Mouse (Mus musculus) CH12.LX (cell line): ENCODE results near the gene Nos1. TPM values are rescaled to one million over a fixed set of nuclear protein-coding genes. Genes with fewer than 3 reads are reported as not detected.

ENCODE experiments used
- DNase-seq: peaks from one replicate; pipeline ENCODE4 v3.0.0-alpha.2; 2013; ENCODE audit errors: extremely low read depth
- H3K27ac ChIP-seq: 2 replicates; pipeline ENCODE4 v1.5.1; 2012; ENCODE audit warnings: low read depth, mild to moderate bottlenecking, control low read depth, moderate library complexity; ENCODE audit not compliant: insufficient read depth
- H3K27me3 ChIP-seq: replicated peaks from 2 replicates; pipeline ENCODE3; 2012; ENCODE audit warnings: inconsistent platforms
- H3K36me3 ChIP-seq, 2 experiments: replicated peaks in 1 of 2; 2 replicates each; pipeline versions ENCODE3 to v1.6.1; 2012; ENCODE audit warnings: inconsistent platforms in 1 of 2, low read length in 1 of 2, mild to moderate bottlenecking in 1 of 2, mixed read lengths in 1 of 2, moderate library complexity in 1 of 2; ENCODE audit not compliant: control insufficient read depth in 1 of 2, insufficient read depth in 1 of 2
- H3K4me1 ChIP-seq, 2 experiments: 2 replicates each; pipeline ENCODE4 v1.6.1; 2012; ENCODE audit warnings: inconsistent platforms in 1 of 2, moderate library complexity in 1 of 2; ENCODE audit not compliant: insufficient read depth in 2 of 2, control insufficient read depth in 1 of 2
- H3K4me2 ChIP-seq: 2 replicates; pipeline ENCODE4 v1.6.1; 2012; ENCODE audit warnings: low read depth, mild to moderate bottlenecking, control low read depth; ENCODE audit not compliant: poor library complexity, insufficient read depth, severe bottlenecking
- H3K4me3 ChIP-seq, 3 experiments: fragments of 150-350 bp in 1 of 3; sonication (generic) in 1 of 3; replicated peaks in 1 of 3; 2 replicates each; pipeline versions ENCODE3 to v1.5.1; 2011 to 2012; ENCODE audit warnings: low read depth in 2 of 3, low read length in 2 of 3, mild to moderate bottlenecking in 2 of 3, moderate library complexity in 2 of 3, control low read depth in 1 of 3, improper control_type of control experiment in 1 of 3, inconsistent platforms in 1 of 3, mixed read lengths in 1 of 3; ENCODE audit not compliant: poor library complexity in 1 of 3
- H3K79me2 ChIP-seq: replicated peaks from 2 replicates; pipeline ENCODE4 v1.6.1; 2012; ENCODE audit warnings: mild to moderate bottlenecking, moderate library complexity; ENCODE audit not compliant: control insufficient read depth, poor library complexity, insufficient read depth, severe bottlenecking; ENCODE audit errors: extremely low read depth
- H3K9ac ChIP-seq: 2 replicates; pipeline ENCODE4 v1.6.1; 2012; ENCODE audit warnings: low read depth, mild to moderate bottlenecking, control low read depth, moderate library complexity; ENCODE audit not compliant: insufficient read depth
- H3K9me3 ChIP-seq: replicated peaks from 2 replicates; pipeline ENCODE3; 2012; ENCODE audit warnings: low read length, inconsistent platforms, mixed read lengths
- BHLHE40 ChIP-seq: IDR thresholded peaks from 2 replicates; pipeline ENCODE4 v1.6.1; 2011; ENCODE audit warnings: mild to moderate bottlenecking, low read depth, low read length, improper control_type of control experiment
- CHD1 ChIP-seq: IDR thresholded peaks from 2 replicates; pipeline ENCODE4 v1.6.1; 2012; ENCODE audit warnings: low read depth, low read length, improper control_type of control experiment, inconsistent platforms
- CHD2 ChIP-seq: IDR thresholded peaks from 2 replicates; pipeline ENCODE4 v1.6.1; 2011; ENCODE audit warnings: low read length, improper control_type of control experiment
- CTCF ChIP-seq, 2 experiments: IDR thresholded peaks in 1 of 2; conservative IDR thresholded peaks in 1 of 2; 2 replicates each; pipeline ENCODE4 v1.5.1; 2011 to 2012; ENCODE audit warnings: low read depth in 2 of 2, low read length in 2 of 2, improper control_type of control experiment in 1 of 2, inconsistent platforms in 1 of 2, mild to moderate bottlenecking in 1 of 2, moderate library complexity in 1 of 2
- E2F4 ChIP-seq: IDR thresholded peaks from 2 replicates; pipeline ENCODE4 v1.6.1; 2011; ENCODE audit warnings: low read depth, low read length, improper control_type of control experiment; ENCODE audit not compliant: insufficient replicate concordance
- ELF1 ChIP-seq: IDR thresholded peaks from 2 replicates; pipeline ENCODE4 v1.6.1; 2014; ENCODE audit warnings: low read depth, mild to moderate bottlenecking, inconsistent platforms, low read length, improper control_type of control experiment
- EP300 ChIP-seq: IDR thresholded peaks from 2 replicates; pipeline ENCODE4 v1.6.1; 2011; ENCODE audit warnings: low read length, improper control_type of control experiment
- GABPA ChIP-seq: IDR thresholded peaks from 2 replicates; pipeline ENCODE4 v1.6.1; 2012; ENCODE audit warnings: low read depth, low read length, improper control_type of control experiment, inconsistent platforms; ENCODE audit not compliant: insufficient replicate concordance
- HCFC1 ChIP-seq: IDR thresholded peaks from 2 replicates; pipeline ENCODE4 v1.6.1; 2012; ENCODE audit warnings: low read depth, mild to moderate bottlenecking, inconsistent platforms, low read length, improper control_type of control experiment
- IRF4 ChIP-seq: IDR thresholded peaks from 2 replicates; pipeline ENCODE4 v1.6.1; 2014; ENCODE audit warnings: low read depth, mild to moderate bottlenecking, inconsistent platforms, low read length, improper control_type of control experiment
- JUN ChIP-seq: IDR thresholded peaks from 2 replicates; pipeline ENCODE4 v1.6.1; 2011; ENCODE audit warnings: low read depth, mild to moderate bottlenecking, low read length, improper control_type of control experiment, moderate library complexity; ENCODE audit not compliant: insufficient read depth
- JUND ChIP-seq: conservative IDR thresholded peaks from 2 replicates; pipeline ENCODE4 v1.6.1; 2011; ENCODE audit warnings: low read depth, low read length, improper control_type of control experiment
- KAT2A ChIP-seq: IDR thresholded peaks from 2 replicates; pipeline ENCODE4 v1.6.1; 2012; ENCODE audit warnings: low read length, improper control_type of control experiment, inconsistent platforms; ENCODE audit not compliant: insufficient replicate concordance
- MAFK ChIP-seq: IDR thresholded peaks from 2 replicates; pipeline ENCODE4 v1.6.1; 2011; ENCODE audit warnings: low read length, improper control_type of control experiment; ENCODE audit not compliant: insufficient replicate concordance
- MAX ChIP-seq: IDR thresholded peaks from 2 replicates; pipeline ENCODE4 v1.6.1; 2011; ENCODE audit warnings: low read length, improper control_type of control experiment
- MAZ ChIP-seq: IDR thresholded peaks from 2 replicates; pipeline ENCODE4 v1.6.1; 2012; ENCODE audit warnings: low read depth, mild to moderate bottlenecking, inconsistent platforms, low read length, improper control_type of control experiment, moderate library complexity
- MEF2A ChIP-seq: IDR thresholded peaks from 2 replicates; pipeline ENCODE4 v1.6.1; 2014; ENCODE audit warnings: low read depth, mild to moderate bottlenecking, inconsistent platforms, low read length, improper control_type of control experiment, borderline replicate concordance
- MXI1 ChIP-seq: IDR thresholded peaks from 2 replicates; pipeline ENCODE4 v1.6.1; 2011; ENCODE audit warnings: mild to moderate bottlenecking, low read depth, low read length, improper control_type of control experiment
- NELFE ChIP-seq: IDR thresholded peaks from 2 replicates; pipeline ENCODE4 v1.6.1; 2011; ENCODE audit warnings: low read depth, low read length, improper control_type of control experiment
- NRF1 ChIP-seq: IDR thresholded peaks from 2 replicates; pipeline ENCODE4 v1.6.1; 2014; ENCODE audit warnings: low read depth, mild to moderate bottlenecking, inconsistent platforms, low read length, improper control_type of control experiment, moderate library complexity
- PAX5 ChIP-seq: IDR thresholded peaks from 2 replicates; pipeline ENCODE4 v1.6.1; 2012; ENCODE audit warnings: low read length, inconsistent platforms, mixed read lengths
- POLR2A ChIP-seq: IDR thresholded peaks from 2 replicates; pipeline ENCODE4 v1.6.1; 2011; ENCODE audit warnings: low read depth, mild to moderate bottlenecking, improper control_type of control experiment, low read length
- POLR2AphosphoS2 ChIP-seq: IDR thresholded peaks from 2 replicates; pipeline ENCODE4 v1.6.1; 2011; ENCODE audit warnings: low read depth, low read length, improper control_type of control experiment
- RAD21 ChIP-seq: IDR thresholded peaks from 2 replicates; pipeline ENCODE4 v1.6.1; 2011; ENCODE audit warnings: low read depth, mild to moderate bottlenecking, low read length, improper control_type of control experiment, moderate library complexity
- SIN3A ChIP-seq: IDR thresholded peaks from 2 replicates; pipeline ENCODE4 v1.6.1; 2012; ENCODE audit warnings: low read length, improper control_type of control experiment, inconsistent platforms
- SMC3 ChIP-seq: IDR thresholded peaks from 2 replicates; pipeline ENCODE4 v1.6.1; 2011; ENCODE audit warnings: low read depth, low read length, improper control_type of control experiment
- TBP ChIP-seq: conservative IDR thresholded peaks from 2 replicates; pipeline ENCODE4 v1.6.1; 2011; ENCODE audit warnings: low read depth, low read length, improper control_type of control experiment
- USF2 ChIP-seq: conservative IDR thresholded peaks from 2 replicates; pipeline ENCODE4 v1.6.1; 2011; ENCODE audit warnings: low read depth, low read length, improper control_type of control experiment
- ZC3H11A ChIP-seq: IDR thresholded peaks from 2 replicates; pipeline ENCODE4 v1.6.1; 2012; ENCODE audit warnings: low read depth, mild to moderate bottlenecking, inconsistent platforms, low read length, improper control_type of control experiment
- ZKSCAN1 ChIP-seq: IDR thresholded peaks from 2 replicates; pipeline ENCODE4 v1.6.1; 2012; ENCODE audit warnings: low read depth, inconsistent platforms, low read length, improper control_type of control experiment, borderline replicate concordance
- ZNF384 ChIP-seq: IDR thresholded peaks from 2 replicates; pipeline ENCODE4 v1.6.1; 2012; ENCODE audit warnings: low read depth, low read length, improper control_type of control experiment, inconsistent platforms
- dilution Hi-C: fragments of 300-500 bp; cut with MboI; formaldehyde crosslinking; loops from 2 replicates; pipeline ENCODE4 v1.14.3; 2020; ENCODE audit warnings: low sequenced_read_pairs; ENCODE audit not compliant: extremely low pct_unique_long_range_greater_than_20kb, extremely low pct_ligation_motif_present
- in situ Hi-C: fragments of 300-500 bp; cut with MboI; formaldehyde crosslinking; loops from 3 replicates; pipeline ENCODE4 v1.14.3; 2019; ENCODE audit warnings: low sequenced_read_pairs, low pct_ligation_motif_present, low pct_unique_long_range_greater_than_20kb, mixed read lengths
- polyA plus RNA-seq: library from polyadenylated mRNA; unstranded; fragments of >175 nt; gene quantifications from 2 replicates; pipeline ENCODE4 v1.2.1, GENCODE M21; 2012; ENCODE audit warnings: low read depth; ENCODE audit not compliant: insufficient read length
- total RNA-seq, 2 experiments: library from RNA; depleted of rRNA; stranded (reverse); fragments of 300-350 nt in 1 of 2; fragments of >200 nt in 1 of 2; gene quantifications; 2 replicates each; pipeline ENCODE4 v1.2.3; 2012 to 2014

Gene Nos1
- total and polyA plus RNA-seq, 3 experiments: 2.4 to 17.0 (median 5.6) TPM

DNA sequence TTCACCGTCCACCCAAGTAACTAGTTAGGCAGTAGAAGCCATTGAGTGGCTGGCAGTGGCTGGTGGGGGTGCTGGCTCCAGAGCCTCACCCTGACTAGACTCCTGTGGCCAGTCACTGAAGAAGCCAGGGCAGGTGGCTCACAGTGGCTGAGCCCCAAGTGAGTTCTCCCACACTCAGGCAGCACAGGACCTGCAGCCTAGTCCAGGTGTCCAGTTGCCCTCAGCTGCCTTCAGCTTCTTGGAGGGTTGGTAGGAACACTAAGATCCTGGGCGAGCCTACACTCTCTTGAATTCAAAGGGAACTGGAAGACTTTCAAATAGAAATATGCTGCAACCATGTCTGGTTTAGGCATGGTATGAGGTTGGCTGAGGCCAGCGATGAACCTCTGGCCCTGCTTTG is 207.1 kb downstream of the Nos1 start:
- H3K36me3 ChIP-seq: peaks cover 64 to 97% of the 10 kb centered on the region in 2 experiments
- no peak overlapping the region for H3K4me3 ChIP-seq
- TF ChIP-seq HCFC1 (no peak), ELF1 (no peak), RAD21 (no peak), POLR2AphosphoS2 (no peak), MAFK (no peak), POLR2A (no peak), CTCF (conservative IDR thresholded peaks at IDR 0.05 in 1 of 2, IDR thresholded peaks at IDR 0.05 in 1 of 2; ENCODE audit: low read depth in 2 of 2, low read length in 2 of 2) (no peak), SMC3 (no peak), USF2 (no peak), IRF4 (no peak), GABPA (no peak), CHD2 (no peak), ZC3H11A (no peak), NELFE (no peak), EP300 (no peak), ZKSCAN1 (no peak), E2F4 (no peak), ZNF384 (no peak), JUND (no peak), KAT2A (no peak)
- DNase-seq: no peak
- H3K79me2 ChIP-seq: no peaks in the 10 kb centered on the region
- H3K4me2 ChIP-seq: no peak overlapping the region
- H3K9me3 ChIP-seq: no peaks in the 10 kb centered on the region
- no peak overlapping the region for H3K27ac ChIP-seq
- dilution Hi-C loops: no loop called here
- no peak overlapping the region for H3K9ac ChIP-seq
- H3K4me1 ChIP-seq: peaks cover 0 to 12% of the 10 kb centered on the region in 2 experiments; a peak in 2 of 4 replicates
- no peaks in the 10 kb centered on the region for H3K27me3 ChIP-seq
- in situ Hi-C loops: no loop called here

DNA sequence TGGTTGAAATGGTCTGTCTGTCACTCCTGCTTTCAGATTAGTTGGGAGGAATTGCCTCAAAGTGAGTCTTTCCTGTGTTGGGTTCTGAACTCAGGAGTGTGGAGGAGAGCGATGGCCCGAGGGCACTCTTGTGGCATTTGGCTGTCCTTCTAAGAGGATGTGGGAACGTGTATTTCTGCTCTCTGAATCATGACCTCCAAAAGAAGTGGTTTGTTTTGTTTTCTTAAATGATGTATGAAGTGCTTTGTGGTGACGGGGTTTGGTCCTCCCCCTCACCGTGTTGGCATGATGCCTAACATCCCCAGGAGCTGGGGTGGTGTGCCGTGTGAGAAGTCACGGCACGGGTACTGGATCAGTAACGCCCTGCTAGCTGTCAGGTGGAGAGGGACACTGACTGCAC is 207.5 kb downstream of the Nos1 start:
- Histone ChIP-seq H3K4me3 (no peak overlapping the region), H3K36me3 (peaks cover 63 to 96% of the 10 kb centered on the region in 2 experiments), H3K9me3 (no peaks in the 10 kb centered on the region), H3K27ac (no peak overlapping the region), H3K79me2 (no peaks in the 10 kb centered on the region), H3K4me2 (no peak overlapping the region), H3K27me3 (no peaks in the 10 kb centered on the region), H3K4me1 (peaks cover 0 to 12% of the 10 kb centered on the region in 2 experiments; a peak in 2 of 4 replicates), H3K9ac (no peak overlapping the region)
- in situ Hi-C loops (no loop called here), dilution Hi-C loops (no loop called here)
- TF ChIP-seq JUN (no peak), PAX5 (no peak), CHD1 (no peak), IRF4 (no peak), BHLHE40 (no peak), MAX (no peak), ZC3H11A (no peak), NELFE (no peak), SIN3A (no peak), MEF2A (no peak), NRF1 (no peak), MAZ (no peak), TBP (no peak), RAD21 (no peak), HCFC1 (no peak), MXI1 (no peak), USF2 (no peak), ZKSCAN1 (no peak), SMC3 (no peak), ELF1 (no peak)
- DNase-seq: no peak
